Mouse (Mus musculus) ES-E14 (cell line): Measurements from ENCODE around the gene Pla2g6. TPM values are rescaled to one million over a fixed set of nuclear protein-coding genes. Genes with fewer than 3 reads are reported as not detected.

Source experiments
- DNase-seq: peaks from one replicate; pipeline ENCODE4 v3.0.0-alpha.2; 2013; ENCODE audit warnings: low read depth, low spot score
- H3K27ac ChIP-seq: 2 replicates; pipeline ENCODE4 v1.5.1; 2012; ENCODE audit warnings: low read depth, mild to moderate bottlenecking, low read length, moderate library complexity, mixed read lengths; ENCODE audit not compliant: poor library complexity, insufficient read depth, severe bottlenecking
- H3K36me3 ChIP-seq: 2 replicates; pipeline ENCODE4 v1.6.1; 2012; ENCODE audit warnings: mild to moderate bottlenecking, low read length, moderate library complexity, mixed read lengths; ENCODE audit not compliant: control insufficient read depth, poor library complexity, insufficient read depth, severe bottlenecking
- H3K4me1 ChIP-seq, 2 experiments: fragments of 150-350 bp in 1 of 2; sonication (generic) in 1 of 2; 2 replicates each; pipeline ENCODE4 v1.6.1; 2012; ENCODE audit warnings: low read length in 2 of 2, mild to moderate bottlenecking in 1 of 2, mixed read lengths in 1 of 2; ENCODE audit not compliant: control insufficient read depth in 2 of 2, insufficient read depth in 2 of 2, poor library complexity in 1 of 2
- H3K4me3 ChIP-seq, 2 experiments: fragments of 150-350 bp in 1 of 2; sonication (generic) in 1 of 2; 2 replicates each; pipeline ENCODE4 v1.5.1; 2012; ENCODE audit warnings: low read length in 2 of 2, low read depth in 1 of 2, mild to moderate bottlenecking in 1 of 2, mixed read lengths in 1 of 2; ENCODE audit not compliant: insufficient read depth in 1 of 2, poor library complexity in 1 of 2, severe bottlenecking in 1 of 2
- H3K9ac ChIP-seq: 2 replicates; pipeline ENCODE4 v1.6.1; 2012; ENCODE audit warnings: low read depth, mild to moderate bottlenecking, low read length, mixed read lengths; ENCODE audit not compliant: poor library complexity, insufficient read depth, severe bottlenecking
- H3K9me3 ChIP-seq: fragments of 150-350 bp; sonication (generic); 2 replicates; pipeline ENCODE4 v1.6.1; 2012; ENCODE audit warnings: low read depth, mild to moderate bottlenecking, low read length; ENCODE audit not compliant: control insufficient read depth, insufficient read depth
- CHD2 ChIP-seq: IDR thresholded peaks from 2 replicates; pipeline ENCODE4 v1.6.1; 2014; ENCODE audit warnings: mild to moderate bottlenecking, low read depth, low read length, inconsistent platforms
- HCFC1 ChIP-seq: IDR thresholded peaks from 2 replicates; pipeline ENCODE4 v1.6.1; 2012; ENCODE audit warnings: low read length, inconsistent platforms, borderline replicate concordance; ENCODE audit not compliant: insufficient read depth
- MAFK ChIP-seq: IDR thresholded peaks from 2 replicates; pipeline ENCODE4 v1.6.1; 2014; ENCODE audit warnings: mild to moderate bottlenecking, low read depth, low read length, inconsistent platforms; ENCODE audit not compliant: insufficient read depth
- ZC3H11A ChIP-seq: IDR thresholded peaks from 2 replicates; pipeline ENCODE4 v1.6.1; 2012; ENCODE audit warnings: low read depth, mild to moderate bottlenecking, inconsistent platforms, low read length, borderline replicate concordance
- ZNF384 ChIP-seq: IDR thresholded peaks from 2 replicates; pipeline ENCODE4 v1.6.1; 2012; ENCODE audit warnings: low read depth, low read length, inconsistent platforms
- in situ Hi-C, 2 experiments: fragments of 600-800 bp; cut with MboI; formaldehyde crosslinking; loops; one replicate each; pipeline ENCODE4 v1.15.1; 2025; ENCODE audit warnings: low sequenced_read_pairs in 2 of 2, inconsistent platforms in 1 of 2; ENCODE audit not compliant: unreplicated experiment in 2 of 2
- total RNA-seq: library from RNA; depleted of rRNA; stranded (reverse); fragments of 300-350 nt; gene quantifications from 2 replicates; pipeline ENCODE4 v1.2.3, GENCODE M21; 2012

Gene Pla2g6
- total RNA-seq, 1 experiment = 59.2 TPM

DNA sequence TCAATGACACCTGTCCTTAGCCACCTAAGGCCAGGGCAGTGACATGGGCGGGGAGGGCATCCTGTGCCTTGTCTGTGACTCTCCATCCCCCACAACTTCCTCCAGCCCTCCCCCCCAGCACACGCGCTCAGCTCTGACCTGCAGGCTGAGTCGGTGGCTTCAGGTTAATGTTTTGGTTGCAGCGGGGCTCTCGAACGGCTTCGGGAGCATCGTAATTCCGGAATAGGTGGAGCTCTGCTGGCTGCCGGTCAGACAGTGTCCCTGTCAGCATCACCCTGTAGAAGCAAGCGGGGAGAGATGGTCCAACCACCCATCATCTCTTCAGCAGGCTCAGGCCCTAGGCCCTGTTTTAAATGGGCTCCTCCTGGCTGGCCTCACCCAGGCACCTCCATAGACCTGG, 38.7 kb downstream of the Pla2g6 start:
- H3K36me3 ChIP-seq = peaks cover 25% of the 10 kb centered on the region
- H3K27ac ChIP-seq = no peak overlapping the region
- no peak overlapping the region for H3K9ac ChIP-seq
- no peak overlapping the region for H3K4me3 ChIP-seq
- no peak for DNase-seq
- TF ChIP-seq MAFK (no peak), HCFC1 (no peak), CHD2 (no peak), ZC3H11A (no peak)
- in situ Hi-C loops = no loop called here
- H3K4me1 ChIP-seq = no peaks in the 10 kb centered on the region; a peak in 3 of 4 replicates
- no peaks in the 10 kb centered on the region for H3K9me3 ChIP-seq

DNA sequence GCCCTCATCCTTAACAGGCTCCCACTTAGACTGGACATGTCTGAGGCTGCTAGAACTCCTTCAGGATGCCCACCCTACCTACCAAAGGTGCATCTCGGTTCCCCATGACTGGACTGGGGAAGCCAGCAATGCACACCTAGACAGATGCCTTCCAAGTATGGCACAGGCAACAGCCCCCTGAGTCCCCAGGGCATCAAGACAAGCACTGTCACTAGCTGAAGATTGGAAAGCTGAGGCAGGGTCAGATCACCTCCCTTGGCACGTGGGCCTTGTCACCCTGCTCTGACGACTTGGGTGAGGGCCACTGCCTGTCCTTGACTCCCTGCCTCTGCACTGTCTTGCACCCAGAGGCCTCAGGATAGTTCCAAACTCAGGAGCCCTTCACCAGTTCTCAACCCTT, 39.8 kb downstream of the Pla2g6 start:
- no peak overlapping the region for H3K9ac ChIP-seq
- peaks cover 25% of the 10 kb centered on the region for H3K36me3 ChIP-seq
- H3K4me3 ChIP-seq = no peak overlapping the region
- in situ Hi-C loops = no loop called here
- no peak overlapping the region for H3K27ac ChIP-seq
- no peak for DNase-seq
- no peaks in the 10 kb centered on the region; a peak in 3 of 4 replicates for H3K4me1 ChIP-seq
- TF ChIP-seq ZNF384 (no peak), CHD2 (no peak), MAFK (no peak), HCFC1 (no peak), ZC3H11A (no peak)
- H3K9me3 ChIP-seq = no peaks in the 10 kb centered on the region

DNA sequence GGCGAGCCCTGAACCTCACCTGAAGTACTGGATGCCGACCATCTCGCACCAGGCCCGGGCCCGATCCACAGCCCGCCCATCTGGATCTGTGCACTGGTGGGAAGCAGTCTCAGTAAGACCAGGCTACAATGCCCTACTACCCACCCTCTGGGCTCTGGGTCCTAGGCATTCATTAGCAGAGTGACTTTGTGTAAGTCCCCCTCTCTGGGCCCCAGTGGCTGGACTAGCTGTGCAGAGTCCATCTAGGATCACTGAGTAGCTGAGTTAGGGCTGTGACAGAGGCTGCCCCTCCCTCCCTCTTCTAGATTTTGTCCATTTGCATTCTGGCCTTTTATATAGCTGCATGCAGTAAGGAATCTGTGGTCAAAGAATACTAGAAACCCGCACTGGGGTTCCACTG, 41.1 kb downstream of the Pla2g6 start:
- in situ Hi-C loops = no loop called here
- TF ChIP-seq HCFC1 = no peak
- no peak for TF ChIP-seq ZNF384
- TF ChIP-seq MAFK = no peak
- TF ChIP-seq CHD2 = no peak
- no peak for TF ChIP-seq ZC3H11A
- H3K27ac ChIP-seq = no peak overlapping the region

DNA sequence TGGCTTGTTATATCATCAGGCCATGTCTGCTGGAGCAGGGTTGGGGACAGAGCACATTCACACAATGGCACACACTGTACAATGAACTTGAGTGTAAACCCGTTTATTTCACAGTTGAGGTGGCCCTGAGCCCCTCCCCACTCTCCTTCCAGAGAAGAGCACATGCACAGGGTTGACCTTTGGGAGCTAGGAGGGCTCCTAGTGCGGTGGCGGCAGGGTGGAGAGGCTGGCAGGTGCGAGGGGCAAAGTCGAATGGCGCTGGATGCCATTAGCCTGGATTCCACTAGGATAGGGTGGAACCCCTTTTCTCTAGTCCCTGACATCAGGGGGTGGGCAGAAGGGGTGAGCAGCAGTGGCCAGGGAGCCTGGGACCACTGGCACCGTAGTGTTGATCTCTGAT, 42.0 kb downstream of the Pla2g6 start:
- no peak overlapping the region for H3K9ac ChIP-seq
- no peak overlapping the region for H3K27ac ChIP-seq
- in situ Hi-C loops = no loop called here
- peaks cover 25% of the 10 kb centered on the region for H3K36me3 ChIP-seq
- no peak overlapping the region for H3K4me3 ChIP-seq
- DNase-seq = no peak
- peaks cover 0 to 8% of the 10 kb centered on the region in 2 experiments; a peak in 3 of 4 replicates for H3K4me1 ChIP-seq
- H3K9me3 ChIP-seq = no peaks in the 10 kb centered on the region
- no peak for TF ChIP-seq CHD2
- no peak for TF ChIP-seq HCFC1
- no peak for TF ChIP-seq ZC3H11A
- TF ChIP-seq ZNF384 = no peak
- TF ChIP-seq MAFK = no peak

More for the DNA sequence above, 41.1 kb downstream of the Pla2g6 start:
- DNase-seq = no peak
- Histone ChIP-seq H3K4me1 (peaks cover 0 to 2% of the 10 kb centered on the region in 2 experiments; a peak in 3 of 4 replicates), H3K9me3 (no peaks in the 10 kb centered on the region), H3K4me3 (no peak overlapping the region), H3K36me3 (peaks cover 25% of the 10 kb centered on the region), H3K9ac (no peak overlapping the region)

DNA sequence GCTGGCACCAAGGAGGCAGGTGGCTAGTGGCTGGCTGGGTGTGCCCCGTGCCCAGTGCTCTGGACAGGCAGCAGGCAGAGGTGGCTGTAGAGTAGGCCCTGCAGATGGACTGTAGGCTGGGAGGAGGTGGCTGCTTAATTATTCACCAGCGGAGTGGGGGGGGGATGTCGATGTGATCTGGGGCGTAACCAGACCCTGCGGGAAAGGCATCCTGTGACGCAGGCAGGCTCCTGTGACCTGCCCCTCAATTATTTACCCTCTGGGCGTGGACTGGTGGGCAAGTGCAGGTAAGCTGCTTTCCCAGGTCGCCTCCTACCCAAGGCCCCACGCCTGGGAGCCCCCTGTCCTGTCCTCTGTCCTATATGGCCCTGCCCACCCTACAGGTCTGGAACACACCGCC, 42.8 kb downstream of the Pla2g6 start, which contains the start of gene Baiap2l2:
TSS of gene Baiap2l2 (minus strand) at position 139 of the 400 bp plus-strand sequence.
- no peak within 1 kb of the TSS for H3K9ac ChIP-seq
- TF ChIP-seq CHD2 (no peak), HCFC1 (no peak), ZNF384 (no peak), ZC3H11A (no peak), MAFK (no peak)
- no peaks in the 10 kb centered on the region for H3K9me3 ChIP-seq
- no peak within 1 kb of the TSS for H3K27ac ChIP-seq
- DNase-seq = no peak
- in situ Hi-C loops = no loop called here
- H3K4me3 ChIP-seq = no peak within 1 kb of the TSS
- H3K4me1 ChIP-seq = peaks cover 0 to 13% of the 10 kb centered on the region in 2 experiments; a peak in 3 of 4 replicates
- peaks cover 25% of the 10 kb centered on the region for H3K36me3 ChIP-seq
